Mouse (Mus musculus) embryonic facial prominence, embryonic 11.5 days (tissue): ENCODE measurements around the gene Iqschfp. TPM values are rescaled to one million over a fixed set of nuclear protein-coding genes. Genes with fewer than 3 reads are reported as not detected.

ENCODE experiments used
- ATAC-seq: fragments of 200-750 bp; cut with Nextera tagmentation; replicated peaks from 2 replicates; pipeline ENCODE4 v1.8.0; 2017; ENCODE audit warnings: low read depth; ENCODE audit not compliant: insufficient number of reproducible peaks, low FRiP score, low TSS enrichment
- DNase-seq: peaks from one replicate; pipeline ENCODE4 v3.0.0-alpha.2; 2015; ENCODE audit warnings: low spot score
- H3K27ac ChIP-seq: fragments of 300-500 bp; sonication (generic); replicated peaks from 2 replicates; pipeline ENCODE4 v1.5.1; 2014; ENCODE audit warnings: mild to moderate bottlenecking, low read depth, low read length, control low read depth
- H3K27me3 ChIP-seq: fragments of 300-500 bp; sonication (generic); 2 replicates; pipeline ENCODE4 v1.6.1; 2014; ENCODE audit warnings: mild to moderate bottlenecking, low read length, moderate library complexity, mixed read lengths; ENCODE audit not compliant: control insufficient read depth, insufficient read depth
- H3K36me3 ChIP-seq: fragments of 300-500 bp; sonication (generic); replicated peaks from 2 replicates; pipeline ENCODE4 v1.6.1; 2014; ENCODE audit warnings: low read depth, mild to moderate bottlenecking, low read length, moderate library complexity, mixed read lengths; ENCODE audit not compliant: control insufficient read depth, insufficient read depth
- H3K4me1 ChIP-seq: fragments of 300-500 bp; sonication (generic); 2 replicates; pipeline ENCODE4 v1.6.1; 2014; ENCODE audit warnings: low read length, mixed read lengths; ENCODE audit not compliant: control insufficient read depth, insufficient read depth
- H3K4me2 ChIP-seq: fragments of 300-500 bp; sonication (generic); 2 replicates; pipeline ENCODE4 v1.6.1; 2014; ENCODE audit warnings: low read depth, mild to moderate bottlenecking, control low read depth, low read length, moderate library complexity
- H3K4me3 ChIP-seq: fragments of 300-500 bp; sonication (generic); 2 replicates; pipeline ENCODE4 v1.5.1; 2014; ENCODE audit warnings: low read depth, low read length, control low read depth
- H3K9ac ChIP-seq: fragments of 300-500 bp; sonication (generic); replicated peaks from 2 replicates; pipeline ENCODE4 v1.6.1; 2014; ENCODE audit warnings: mild to moderate bottlenecking, control low read depth, low read length
- H3K9me3 ChIP-seq: fragments of 300-500 bp; sonication (generic); replicated peaks from 2 replicates; pipeline ENCODE4 v1.6.1; 2016; ENCODE audit warnings: mild to moderate bottlenecking, low read length, inconsistent platforms, mixed read lengths; ENCODE audit not compliant: control insufficient read depth
- WGBS: fragments of 180-500 bp; shearing (Covaris S2); extraction: QIAGEN DNeasy Blood & Tissue Kit; methylation state at CpG from one replicate; pipeline ENCODE4 v1.1.7; 2014; 5-methylcytosine and 5-hydroxymethylcytosine counted together
- polyA plus RNA-seq: library from polyadenylated mRNA; unstranded; fragments of >200 nt; fragmentation: Nextera tagmentation; extraction: Ambion mirVana; gene quantifications from 2 replicates; pipeline ENCODE4 v1.2.1, GENCODE M21; 2014

Gene Iqschfp
- polyA plus RNA-seq, 1 experiment from 2014 or later: 0.87 TPM

DNA sequence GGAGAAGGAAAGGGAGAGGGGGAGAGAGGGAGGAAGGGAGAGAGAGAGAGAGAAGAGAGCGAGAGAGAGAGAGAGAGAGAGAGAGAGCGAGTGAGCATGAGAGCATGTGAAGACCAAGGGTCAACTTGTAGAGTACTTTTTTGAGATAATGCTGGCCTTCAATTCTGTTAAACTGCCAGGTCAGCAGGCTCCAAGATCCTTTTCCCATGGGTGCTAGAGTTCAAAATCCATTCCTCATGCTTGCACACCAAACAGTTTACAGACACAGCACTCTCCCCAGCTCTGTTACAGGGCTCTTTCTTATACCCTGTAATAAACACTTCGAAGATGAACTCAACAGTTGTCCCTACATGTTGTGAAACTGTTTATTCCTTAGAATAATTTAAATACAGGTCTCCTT, 622.7 kb downstream of the Iqschfp start:
- 79% methylated on average over 3 of the region's 3 CpGs for WGBS
- ATAC-seq: no peak

DNA sequence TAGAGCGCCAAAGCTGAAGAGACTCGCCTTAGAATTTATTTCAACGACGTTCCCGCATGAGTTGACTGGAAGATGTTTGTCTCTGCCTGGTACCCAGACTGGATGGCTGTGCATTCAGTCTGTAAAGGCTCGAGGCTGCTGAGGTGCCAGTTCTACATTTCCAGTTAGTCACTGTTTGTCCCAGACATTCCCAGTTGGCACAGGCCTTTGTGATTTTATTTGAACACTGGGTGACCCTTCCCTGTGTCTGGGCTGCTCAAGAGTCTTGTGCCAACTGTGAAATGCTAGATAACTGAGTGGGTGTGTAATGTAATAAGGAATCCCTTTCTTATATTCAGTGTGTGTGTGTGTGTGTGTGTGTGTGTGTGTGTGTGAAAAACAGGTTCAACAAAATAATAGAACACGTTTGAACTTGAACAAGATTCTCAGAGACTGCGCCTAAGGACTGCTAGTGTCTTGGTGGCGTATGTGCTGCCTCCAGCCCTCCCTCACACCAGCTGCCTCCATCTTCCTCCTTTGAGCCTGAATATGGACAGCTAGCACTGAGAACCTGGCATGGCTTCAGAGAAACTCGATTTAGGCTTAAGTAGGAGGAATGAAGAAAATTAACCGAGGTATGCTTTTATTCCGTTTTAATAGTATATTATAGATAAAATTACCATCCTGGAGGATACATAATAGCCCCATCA, 624.5 kb downstream of the Iqschfp start:
- Histone ChIP-seq H3K27ac (no peak overlapping the region), H3K4me3 (no peak overlapping the region), H3K4me2 (no peak overlapping the region), H3K9ac (no peak overlapping the region), H3K27me3 (no peaks in the 10 kb centered on the region), H3K9me3 (no peaks in the 10 kb centered on the region), H3K36me3 (no peaks in the 10 kb centered on the region), H3K4me1 (no peaks in the 10 kb centered on the region)
- WGBS: 84% methylated on average over 12 of the region's 12 CpGs
- DNase-seq: no peak
- no peak for ATAC-seq

More for the DNA sequence above, 622.7 kb downstream of the Iqschfp start:
- no peaks in the 10 kb centered on the region for H3K4me1 ChIP-seq
- no peak for DNase-seq
- no peaks in the 10 kb centered on the region for H3K36me3 ChIP-seq
- no peak overlapping the region for H3K4me3 ChIP-seq
- H3K9me3 ChIP-seq: no peaks in the 10 kb centered on the region
- H3K4me2 ChIP-seq: no peak overlapping the region
- H3K27ac ChIP-seq: no peak overlapping the region
- H3K27me3 ChIP-seq: no peaks in the 10 kb centered on the region
- H3K9ac ChIP-seq: no peak overlapping the region

DNA sequence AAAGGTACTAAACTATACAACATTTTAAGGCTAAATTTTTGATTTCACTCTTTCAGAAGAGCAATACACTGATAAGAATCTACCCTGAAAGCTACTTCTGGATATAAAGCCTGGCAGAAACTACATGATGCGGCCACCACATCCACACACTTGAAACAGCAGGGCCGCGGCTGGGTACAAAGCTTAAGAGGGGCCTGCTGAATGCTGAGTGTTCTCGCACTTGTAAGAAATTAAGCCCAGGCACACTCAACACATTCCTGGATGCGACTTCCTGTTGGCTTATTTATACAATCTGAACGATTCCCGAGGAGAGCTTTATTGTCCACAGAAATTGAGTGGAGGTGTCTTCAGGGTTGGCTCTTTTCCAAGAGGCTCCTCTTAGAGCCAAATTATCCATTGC, 625.2 kb downstream of the Iqschfp start:
- no peak for DNase-seq
- 57% methylated on average over 7 of the region's 7 CpGs for WGBS

DNA sequence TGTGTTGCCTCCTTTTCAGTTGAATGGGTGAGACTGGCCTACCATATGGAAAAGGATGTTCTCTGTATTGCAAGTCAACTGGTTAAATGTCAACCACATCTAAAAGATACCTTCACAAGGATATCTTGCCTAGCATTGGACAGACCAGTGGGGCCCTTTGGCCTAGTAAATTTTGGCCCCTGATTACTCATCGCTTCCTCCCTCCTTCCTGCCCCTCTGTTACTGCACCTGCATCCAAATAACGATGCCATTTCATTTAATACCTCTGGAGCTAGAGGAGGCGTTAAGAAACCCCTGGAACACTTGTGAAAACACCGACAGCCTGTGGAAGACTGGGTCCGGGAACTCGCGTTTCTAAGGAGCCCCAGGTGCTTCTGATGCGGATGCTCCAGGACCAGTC, 626.0 kb downstream of the Iqschfp start:
- no peak overlapping the region for H3K9ac ChIP-seq
- no peak overlapping the region for H3K4me3 ChIP-seq
- H3K27me3 ChIP-seq: no peaks in the 10 kb centered on the region
- no peak for ATAC-seq
- H3K27ac ChIP-seq: no peak overlapping the region
- H3K4me2 ChIP-seq: no peak overlapping the region
- no peak for DNase-seq
- H3K4me1 ChIP-seq: no peaks in the 10 kb centered on the region
- WGBS: 85% methylated on average over 8 of the region's 8 CpGs
- no peaks in the 10 kb centered on the region for H3K9me3 ChIP-seq
- H3K36me3 ChIP-seq: no peaks in the 10 kb centered on the region

More for the DNA sequence above, 625.2 kb downstream of the Iqschfp start:
- Histone ChIP-seq H3K27ac (no peak overlapping the region), H3K4me1 (no peaks in the 10 kb centered on the region), H3K9ac (no peak overlapping the region), H3K27me3 (no peaks in the 10 kb centered on the region), H3K9me3 (no peaks in the 10 kb centered on the region), H3K4me3 (no peak overlapping the region), H3K36me3 (no peaks in the 10 kb centered on the region), H3K4me2 (no peak overlapping the region)
- ATAC-seq: no peak

DNA sequence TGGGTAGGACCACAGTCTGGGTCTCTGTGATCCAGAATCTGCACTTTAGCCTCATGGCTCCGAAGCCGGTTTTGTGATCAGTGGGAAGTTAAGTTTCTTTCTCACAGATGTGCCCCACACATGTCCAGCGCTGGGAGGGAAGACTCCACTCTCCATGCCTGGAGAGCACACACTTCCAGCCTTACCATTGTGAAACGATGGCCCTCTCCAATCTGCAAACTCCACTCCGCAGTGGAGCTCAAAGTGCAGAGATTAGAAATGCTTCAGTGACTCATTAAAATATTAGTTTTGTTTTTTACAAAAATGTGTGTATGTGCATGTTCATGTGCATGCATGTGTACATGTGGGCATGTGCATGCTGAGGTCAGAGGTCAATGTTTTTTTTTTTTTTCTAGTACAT, 626.6 kb downstream of the Iqschfp start:
- no peaks in the 10 kb centered on the region for H3K9me3 ChIP-seq
- 90% methylated on average over 5 of the region's 5 CpGs for WGBS
- no peak overlapping the region for H3K9ac ChIP-seq
- DNase-seq (no peak), ATAC-seq (no peak)
- no peaks in the 10 kb centered on the region for H3K36me3 ChIP-seq
- H3K4me1 ChIP-seq: no peaks in the 10 kb centered on the region
- no peak overlapping the region for H3K4me3 ChIP-seq
- H3K27me3 ChIP-seq: no peaks in the 10 kb centered on the region
- H3K4me2 ChIP-seq: no peak overlapping the region
- H3K27ac ChIP-seq: no peak overlapping the region

DNA sequence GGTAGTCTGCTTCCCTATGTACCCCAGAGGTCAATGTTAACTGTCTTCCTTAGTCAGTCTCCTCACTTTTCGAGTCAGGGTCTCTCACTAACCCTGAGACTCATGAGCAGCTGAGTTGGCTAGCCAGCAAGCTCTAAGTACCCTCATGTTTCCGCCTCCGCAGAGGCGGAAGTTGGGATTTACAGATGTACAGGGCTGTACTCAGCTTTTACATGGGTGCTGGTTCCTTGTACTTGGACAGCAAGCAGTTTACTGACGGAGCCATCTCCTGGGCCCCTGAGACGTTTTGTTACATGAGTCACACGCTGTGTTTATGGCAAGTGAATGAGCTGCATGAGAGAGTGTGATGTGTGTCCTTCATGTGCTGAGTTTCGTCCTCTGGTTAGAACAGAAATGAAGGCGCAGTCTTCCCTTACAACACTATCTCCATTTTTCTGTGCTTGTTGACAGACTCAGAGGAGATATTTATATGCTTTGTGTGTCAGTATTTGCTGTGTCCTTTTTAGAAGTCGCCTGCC, 633.4 kb downstream of the Iqschfp start:
- H3K27ac ChIP-seq: no peak overlapping the region
- no peak overlapping the region for H3K4me2 ChIP-seq
- no peaks in the 10 kb centered on the region for H3K27me3 ChIP-seq
- H3K9ac ChIP-seq: no peak overlapping the region
- H3K9me3 ChIP-seq: no peaks in the 10 kb centered on the region
- no peaks in the 10 kb centered on the region for H3K36me3 ChIP-seq
- no peak for ATAC-seq
- no peak for DNase-seq
- H3K4me3 ChIP-seq: no peak overlapping the region
- 91% methylated on average over 10 of the region's 10 CpGs for WGBS
- H3K4me1 ChIP-seq: no peaks in the 10 kb centered on the region

DNA sequence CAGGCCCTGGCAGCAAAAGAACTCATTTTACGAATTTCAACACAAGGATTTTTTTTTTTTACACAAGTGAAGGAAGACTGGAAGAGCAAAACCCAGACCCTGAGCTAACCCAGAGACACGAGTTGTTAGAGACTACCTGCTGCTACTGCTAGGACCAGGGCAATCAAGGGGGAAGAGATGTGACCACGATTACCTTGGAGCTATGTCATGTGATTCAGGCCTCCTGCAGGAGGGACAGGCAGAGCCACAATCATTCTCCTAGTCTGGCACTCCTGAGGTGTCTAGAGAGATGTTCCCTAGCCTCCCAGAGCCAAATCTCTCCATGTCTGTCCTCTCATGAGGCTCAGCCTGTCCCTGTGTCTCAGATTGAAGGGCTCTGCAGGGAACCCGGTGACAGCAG, 634.4 kb downstream of the Iqschfp start:
- Histone ChIP-seq H3K4me1 (no peaks in the 10 kb centered on the region), H3K27ac (no peak overlapping the region), H3K27me3 (no peaks in the 10 kb centered on the region), H3K4me3 (no peak overlapping the region), H3K9me3 (no peaks in the 10 kb centered on the region), H3K9ac (no peak overlapping the region), H3K36me3 (no peaks in the 10 kb centered on the region), H3K4me2 (no peak overlapping the region)
- ATAC-seq (no peak), DNase-seq (no peak)
- 51% methylated on average over 4 of the region's 4 CpGs for whole genome bisulfite sequencing

DNA sequence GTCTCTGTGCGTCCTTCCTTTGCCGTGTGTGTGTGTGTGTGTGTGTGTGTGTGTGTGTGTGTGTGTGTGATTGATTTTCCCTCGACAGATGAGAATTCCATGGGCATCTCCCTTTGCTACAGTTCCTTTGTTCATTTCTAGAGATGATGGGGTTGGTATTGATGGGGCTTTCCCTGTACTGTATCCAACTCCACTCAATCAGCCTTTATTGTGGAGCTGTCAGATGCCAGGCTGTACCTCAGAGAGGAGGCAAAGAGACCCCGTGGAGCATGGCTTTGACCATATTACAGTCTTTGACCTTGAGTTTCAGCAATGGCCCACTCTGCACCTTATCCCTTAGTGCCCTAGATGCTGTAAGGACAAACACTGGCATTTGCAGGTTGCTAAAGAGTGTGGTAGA, 635.1 kb downstream of the Iqschfp start:
- Histone ChIP-seq H3K36me3 (no peaks in the 10 kb centered on the region), H3K4me2 (no peak overlapping the region), H3K27ac (no peak overlapping the region), H3K27me3 (no peaks in the 10 kb centered on the region), H3K9ac (no peak overlapping the region), H3K4me3 (no peak overlapping the region), H3K4me1 (no peaks in the 10 kb centered on the region), H3K9me3 (no peaks in the 10 kb centered on the region)
- no peak for ATAC-seq
- DNase-seq: no peak
- WGBS: 76% methylated on average over 4 of the region's 4 CpGs
